Mouse (Mus musculus): ENCODE measurements at regions not wholly inside any gene's neighbourhood (a gene's known extent, or its start where the extent isn't known, plus 50 kb on each side); places are given as distances from the start of the nearest gene placed in this dataset.

- no peak for DNase-seq
Observed at GRCm38 (mm10) chr3:128415568-128415967, 519.4 kb upstream of the Fam241a start.

DNA sequence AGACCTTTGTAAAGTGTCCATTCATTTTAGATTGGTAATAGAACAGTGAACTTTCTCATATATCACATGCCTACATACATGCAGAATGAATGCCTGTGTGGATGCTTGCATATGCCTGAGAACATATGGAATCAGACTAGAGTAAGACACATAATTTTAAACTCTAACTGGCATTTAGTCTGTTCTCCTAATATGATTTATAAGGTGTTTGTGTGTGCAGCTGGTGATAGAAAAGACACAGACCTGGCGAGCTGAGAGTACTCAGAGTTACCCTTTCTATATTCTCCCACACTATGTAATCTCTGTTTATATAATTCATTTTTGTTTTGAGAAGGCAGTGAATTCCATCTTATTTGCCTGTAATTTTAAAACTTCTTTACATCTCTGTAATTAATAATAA, 517.4 kb upstream of the Fam241a start:
- no peak for DNase-seq

- no peak for DNase-seq
Observed at GRCm38 (mm10) chr3:128412157-128412556, 516.0 kb upstream of the Fam241a start.

DNA sequence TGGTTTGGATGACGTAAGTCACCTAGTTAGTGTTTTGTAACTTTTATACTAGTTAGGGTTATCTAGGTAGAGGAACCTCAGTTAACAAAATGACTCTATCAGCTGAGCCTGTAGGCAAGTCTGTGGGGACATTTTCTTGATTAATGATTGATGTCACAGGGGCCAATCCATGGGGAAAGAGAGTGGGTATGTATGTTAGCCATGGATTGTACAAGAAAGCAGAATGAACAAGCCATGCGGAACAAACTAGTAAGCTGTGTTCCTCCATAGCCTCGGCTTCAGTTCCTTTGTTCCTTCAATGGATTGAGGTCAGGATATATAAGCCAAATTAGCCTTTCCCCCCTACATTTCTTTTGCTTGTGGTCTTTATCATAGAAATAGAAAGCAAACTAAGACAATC, 498.7 kb upstream of the Fam241a start:
- no peak for DNase-seq

DNA sequence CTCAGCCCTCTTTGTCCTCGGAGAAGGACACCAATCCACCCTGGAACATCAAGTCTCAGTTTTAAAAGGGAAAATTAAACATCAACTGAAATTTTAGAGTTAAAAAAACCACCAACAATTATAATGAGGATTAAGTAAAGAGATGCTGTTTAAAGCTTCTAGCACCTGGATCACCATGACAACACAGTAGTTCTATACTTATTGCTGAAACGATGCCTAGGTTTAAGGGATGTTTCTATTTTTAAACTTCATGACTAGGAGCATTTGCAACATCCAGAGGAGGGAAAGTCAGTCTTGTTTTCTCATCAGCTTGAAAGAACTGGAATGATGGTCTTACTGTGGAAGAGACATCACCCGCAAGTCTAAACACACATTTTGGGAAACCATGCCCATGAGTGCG, 484.5 kb upstream of the Fam241a start:
- no peak for DNase-seq

GRCm38 (mm10) chr3:128369521-128370127, 473.5 kb upstream of the Fam241a start:
- no peak for DNase-seq

GRCm38 (mm10) chr3:128362310-128362709, 466.2 kb upstream of the Fam241a start:
- DNase-seq: no peak

DNA sequence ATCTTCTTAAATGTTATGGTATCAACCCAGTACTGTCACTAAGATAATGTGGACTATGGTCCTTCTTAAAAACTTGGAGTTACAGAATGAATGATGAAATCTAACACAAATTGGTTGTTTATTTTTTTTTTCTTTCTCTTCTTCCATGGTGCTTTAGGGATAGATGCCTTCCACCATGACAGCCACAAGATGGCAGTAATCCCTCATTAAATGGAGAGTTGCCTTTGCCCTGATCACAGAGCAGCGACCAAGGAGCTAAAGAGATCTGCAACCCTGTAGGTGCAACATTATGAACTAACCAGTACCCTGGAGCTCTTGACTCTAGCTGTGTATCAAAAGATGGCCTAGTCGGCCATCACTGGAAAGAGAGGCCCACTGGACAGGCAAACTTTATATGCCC, 453.0 kb upstream of the Fam241a start:
- DNase-seq: peak; percentile 11

- DNase-seq: no peak
Observed at GRCm38 (mm10) chr3:128347782-128348574, 451.9 kb upstream of the Fam241a start.

- DNase-seq: no peak
Observed at GRCm38 (mm10) chr3:128337508-128337907, 441.4 kb upstream of the Fam241a start.

- peak; percentile 49 for DNase-seq
Observed at GRCm38 (mm10) chr3:128337031-128337430, 440.9 kb upstream of the Fam241a start.

GRCm38 (mm10) chr3:128327677-128328076, 431.6 kb upstream of the Fam241a start:
- no peak for DNase-seq

GRCm38 (mm10) chr3:128301312-128301711, 405.2 kb upstream of the Fam241a start:
- no peak for DNase-seq

DNA sequence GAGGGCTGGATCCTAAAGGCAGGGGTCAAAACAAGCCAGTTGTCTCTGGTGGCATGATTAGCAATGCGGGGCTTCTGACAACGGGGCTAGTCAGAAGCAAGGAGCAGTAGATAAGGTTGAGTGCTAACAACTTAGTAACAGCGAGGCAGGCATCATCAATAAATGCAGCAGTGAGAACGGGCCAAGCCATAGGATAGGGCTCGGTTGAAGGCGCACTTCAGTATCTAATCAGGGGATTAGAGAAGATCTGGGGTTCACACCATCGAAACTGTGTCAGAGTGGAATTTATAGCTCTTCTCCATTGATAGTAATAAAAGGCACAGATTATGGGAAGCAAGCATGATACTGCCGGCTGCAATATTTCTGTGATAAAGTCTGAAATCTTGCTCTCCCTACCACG, 402.0 kb upstream of the Fam241a start:
- DNase-seq: no peak

- DNase-seq: no peak
Observed at GRCm38 (mm10) chr3:128287846-128288245, 391.7 kb upstream of the Fam241a start.

DNA sequence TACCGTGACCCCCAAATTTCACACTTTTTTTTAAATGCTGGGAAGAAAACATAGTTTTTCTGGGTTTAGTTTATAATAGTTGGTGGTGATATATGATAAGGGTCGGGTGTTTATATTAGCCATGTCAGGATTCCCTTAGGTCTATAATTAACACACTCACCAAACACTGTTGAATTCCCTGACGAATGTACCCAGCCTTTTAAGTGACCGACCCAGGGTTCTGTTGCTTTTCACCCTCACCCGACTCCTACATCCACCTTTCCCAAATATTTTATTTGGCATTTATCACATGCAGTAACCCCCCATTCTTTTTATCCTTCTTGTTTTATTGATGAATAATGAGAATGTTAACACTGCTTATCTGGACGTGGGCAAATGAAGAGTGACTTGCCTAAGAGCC, 389.1 kb upstream of the Fam241a start:
- no peak for DNase-seq

- DNase-seq: no peak
Observed at GRCm38 (mm10) chr3:128280626-128281025, 384.5 kb upstream of the Fam241a start.

DNA sequence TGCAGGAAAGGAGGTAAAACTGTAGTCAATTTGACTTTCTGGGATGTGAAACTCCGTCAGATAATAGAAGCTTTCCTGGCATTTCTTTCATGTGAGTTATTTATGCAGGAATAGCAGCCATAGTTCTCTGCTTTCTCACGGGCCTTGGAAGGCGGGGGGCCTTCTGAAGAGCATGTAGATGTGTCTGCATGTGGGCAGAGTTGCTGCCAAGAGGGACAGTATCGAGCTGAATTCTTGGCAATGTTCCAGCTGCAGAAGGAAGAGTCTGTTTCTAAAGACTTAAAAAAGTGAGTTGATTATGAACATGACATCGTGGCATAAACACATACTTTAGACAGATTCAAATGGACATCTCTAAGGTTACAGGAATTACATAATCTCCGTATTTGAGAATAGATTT, 374.5 kb upstream of the Fam241a start:
- DNase-seq: peak; percentile 7

DNA sequence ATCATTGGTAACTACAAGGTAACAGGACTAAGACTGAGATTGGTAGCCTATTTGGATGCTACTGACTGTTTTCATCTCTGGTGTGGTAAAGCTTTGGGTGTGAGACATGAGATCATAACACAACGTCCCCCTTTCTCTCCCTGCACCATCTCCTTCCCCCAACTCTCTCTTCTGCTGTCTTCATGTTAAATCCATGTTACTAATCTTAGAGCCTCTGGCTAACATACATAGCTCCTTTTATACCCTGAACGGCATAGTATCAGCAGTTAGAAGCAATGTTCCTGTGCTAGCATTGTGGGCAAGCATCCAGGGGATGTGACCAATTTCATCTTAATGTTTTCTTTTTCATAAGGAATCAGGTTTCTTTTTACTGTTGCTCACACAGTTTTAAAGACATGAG, 365.1 kb upstream of the Fam241a start:
- no peak for DNase-seq

DNA sequence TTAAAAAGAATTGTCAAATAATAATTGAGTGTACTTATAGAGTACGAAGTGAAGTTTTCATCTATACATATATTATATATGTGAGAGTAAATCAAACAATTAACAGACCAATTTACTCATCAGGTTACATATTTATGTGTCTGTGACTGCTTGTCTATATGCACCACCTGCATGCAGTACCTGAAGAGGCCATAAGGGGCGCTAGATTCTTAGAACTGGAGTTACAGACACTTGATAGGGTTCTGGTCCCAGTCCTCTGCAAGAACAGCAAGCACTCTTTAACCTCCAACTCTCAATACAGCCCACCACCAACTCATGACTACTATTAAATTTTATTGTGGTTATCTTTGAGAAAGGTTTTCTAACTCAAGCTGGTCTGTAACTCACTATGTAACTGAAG, 351.7 kb upstream of the Fam241a start:
- DNase-seq: peak; percentile 5

GRCm38 (mm10) chr3:128239813-128240421, 343.8 kb upstream of the Fam241a start:
- no peak for DNase-seq

DNA sequence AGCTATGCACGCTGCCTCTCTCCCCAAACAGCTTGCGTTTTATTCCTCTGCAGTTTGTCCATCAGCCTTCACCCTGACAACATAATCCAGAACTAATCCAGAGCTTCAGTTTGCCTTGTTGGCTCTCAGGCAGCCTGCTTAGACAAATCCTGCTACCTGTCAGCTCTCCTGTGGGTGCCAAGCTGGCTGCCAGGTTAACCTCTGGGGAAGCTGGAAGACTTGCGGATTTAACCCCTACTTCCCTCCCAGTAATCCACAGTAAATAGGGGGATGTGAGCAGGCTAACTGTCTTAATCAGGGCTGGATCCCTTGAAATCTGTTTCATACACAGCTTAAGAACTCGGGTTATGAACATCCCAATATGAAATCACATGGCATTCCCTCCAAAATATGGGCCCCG, 334.3 kb upstream of the Fam241a start:
- DNase-seq: no peak

- DNase-seq: no peak
Observed at GRCm38 (mm10) chr3:128226930-128227585, 330.9 kb upstream of the Fam241a start.

- no peak for DNase-seq
Observed at GRCm38 (mm10) chr3:128226503-128226902, 330.4 kb upstream of the Fam241a start.
